Mouse (Mus musculus) megakaryocyte, embryonic 14.5 days (primary cell): ENCODE results near the gene Myh15. TPM values are rescaled to one million over a fixed set of nuclear protein-coding genes. Genes with fewer than 3 reads are reported as not detected.

Experiments used
- polyA plus RNA-seq: library from polyadenylated mRNA; stranded (reverse); fragments of >175 nt; gene quantifications from 2 replicates; pipeline ENCODE4 v1.2.3, GENCODE M21; 2012; ENCODE audit warnings: low replicate concordance; ENCODE audit not compliant: insufficient read depth

Gene Myh15
- polyA plus RNA-seq, 1 experiment = not detected

Other genes with a start within 250 kb of the Myh15 start
- gene Retnlb, start 240.6 kb upstream of the Myh15 start, polyA plus RNA-seq = not detected in 2 replicates
- not detected in 2 replicates for gene Retnla, start 214.9 kb upstream of the Myh15 start, polyA plus RNA-seq
- 0.81 TPM in 1 of 2 replicates, not detected in the other for gene Retnlg, start 184.9 kb upstream of the Myh15 start, polyA plus RNA-seq
- 3.6 and 4.0 TPM in 2 replicates for gene Dzip3, start 63.3 kb upstream of the Myh15 start, polyA plus RNA-seq
- 1.2 TPM in 1 of 2 replicates, not detected in the other for gene Cip2a, start 63.3 kb upstream of the Myh15 start, polyA plus RNA-seq